Mouse (Mus musculus) hindbrain, embryonic 11.5 days (tissue): Measurements from ENCODE around the gene Slc23a2. TPM values are rescaled to one million over a fixed set of nuclear protein-coding genes. Genes with fewer than 3 reads are reported as not detected.

Source experiments
- ATAC-seq: fragments of 200-750 bp; cut with Nextera tagmentation; 2 replicates; pipeline ENCODE4 v1.8.0; 2017; ENCODE audit warnings: mild to moderate bottlenecking, moderate TSS enrichment, moderate library complexity; ENCODE audit not compliant: low FRiP score
- DNase-seq: peaks from one replicate; pipeline ENCODE4 v3.0.0-alpha.2; 2015; ENCODE audit warnings: low spot score
- H3K27ac ChIP-seq: fragments of 300-500 bp; sonication (generic); 2 replicates; pipeline ENCODE4 v1.5.1; 2014; ENCODE audit warnings: mild to moderate bottlenecking, low read depth, low read length
- H3K27me3 ChIP-seq: fragments of 300-500 bp; sonication (generic); 2 replicates; pipeline ENCODE4 v1.6.1; 2014; ENCODE audit warnings: mild to moderate bottlenecking, low read length, moderate library complexity, mixed read lengths; ENCODE audit not compliant: control insufficient read depth, insufficient read depth
- H3K36me3 ChIP-seq: fragments of 300-500 bp; sonication (generic); 2 replicates; pipeline ENCODE4 v1.6.1; 2014; ENCODE audit warnings: mild to moderate bottlenecking, low read length, moderate library complexity, mixed read lengths; ENCODE audit not compliant: control insufficient read depth, insufficient read depth
- H3K4me1 ChIP-seq: fragments of 300-500 bp; sonication (generic); replicated peaks from 2 replicates; pipeline ENCODE4 v1.6.1; 2014; ENCODE audit warnings: low read length, mixed read lengths; ENCODE audit not compliant: control insufficient read depth, insufficient read depth
- H3K4me2 ChIP-seq: fragments of 300-500 bp; sonication (generic); replicated peaks from 2 replicates; pipeline ENCODE4 v1.6.1; 2014; ENCODE audit warnings: mild to moderate bottlenecking, low read depth, low read length
- H3K4me3 ChIP-seq: fragments of 300-500 bp; sonication (generic); 2 replicates; pipeline ENCODE4 v1.5.1; 2014; ENCODE audit warnings: low read depth, low read length
- H3K9ac ChIP-seq: fragments of 300-500 bp; sonication (generic); 2 replicates; pipeline ENCODE4 v1.6.1; 2014; ENCODE audit warnings: low read depth, low read length
- H3K9me3 ChIP-seq: fragments of 300-500 bp; sonication (generic); 2 replicates; pipeline ENCODE4 v1.6.1; 2016; ENCODE audit warnings: low read length; ENCODE audit not compliant: control insufficient read depth
- WGBS: fragments of 180-500 bp; shearing (Covaris S2); extraction: QIAGEN DNeasy Blood & Tissue Kit; methylation state at CpG from one replicate; pipeline ENCODE4 v1.1.7; 2014; 5-methylcytosine and 5-hydroxymethylcytosine counted together
- polyA plus RNA-seq: library from polyadenylated mRNA; unstranded; fragments of >200 nt; fragmentation: Nextera tagmentation; extraction: Ambion mirVana; gene quantifications from 2 replicates; pipeline ENCODE4 v1.2.1, GENCODE M21; 2014

Gene Slc23a2
- polyA plus RNA-seq, 1 experiment from 2014 or later = 11.4 TPM

DNA sequence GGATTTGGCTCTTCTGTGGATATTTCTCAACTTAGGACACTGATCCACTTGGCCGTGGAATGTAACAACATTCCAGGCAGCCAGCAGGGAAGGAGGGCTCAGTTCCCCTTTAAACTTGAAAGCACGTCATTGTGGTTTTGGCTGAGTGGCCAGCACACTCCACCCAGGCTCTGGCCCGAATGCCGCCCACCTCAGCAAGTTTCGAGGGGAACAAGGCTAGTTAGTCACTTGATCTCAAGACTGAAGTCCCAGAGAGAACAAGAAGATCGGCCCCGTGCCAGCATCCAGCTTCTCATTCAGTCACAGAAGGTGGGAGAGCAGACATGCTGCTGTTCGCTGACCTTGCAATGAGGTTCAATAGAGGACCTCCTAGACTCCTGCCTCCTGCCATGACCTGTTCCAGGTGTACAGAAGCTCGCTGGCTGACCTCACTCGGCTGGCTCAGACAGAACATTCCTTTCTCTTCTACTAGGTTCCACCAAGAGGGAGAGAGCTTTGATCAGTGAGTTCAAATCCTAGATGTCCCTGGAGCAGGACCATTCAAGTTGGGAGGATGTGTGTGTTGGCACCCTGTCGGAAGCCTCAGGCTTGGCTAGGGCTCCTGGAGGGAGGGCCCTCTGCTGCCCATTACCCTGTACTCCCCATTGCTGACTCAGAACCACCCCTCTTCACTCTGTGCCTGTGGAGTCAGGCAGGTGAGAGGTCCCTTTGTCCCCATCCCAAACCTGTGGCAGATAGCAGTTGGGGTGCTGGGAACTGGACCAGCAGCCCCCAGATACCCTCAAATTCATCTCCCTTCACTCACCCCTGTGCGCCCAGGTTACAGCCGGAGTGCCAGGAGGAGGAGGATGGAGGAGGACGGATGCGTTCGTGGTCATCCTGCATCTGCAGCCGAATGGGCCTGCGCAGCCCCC is 138.1 kb downstream of the Slc23a2 start:
- Histone ChIP-seq H3K4me1 (no peaks in the 10 kb centered on the region), H3K4me2 (no peak overlapping the region), H3K36me3 (0 out of 2 replicates have a peak, but pooled peaks cover 2% of the 10 kb centered on the region), H3K9ac (no peak overlapping the region), H3K4me3 (no peak overlapping the region), H3K27me3 (no peaks in the 10 kb centered on the region), H3K27ac (no peak overlapping the region), H3K9me3 (no peaks in the 10 kb centered on the region)
- 82% methylated on average over 18 of the region's 18 CpGs for WGBS
- ATAC-seq = no peak
- DNase-seq = no peak

DNA sequence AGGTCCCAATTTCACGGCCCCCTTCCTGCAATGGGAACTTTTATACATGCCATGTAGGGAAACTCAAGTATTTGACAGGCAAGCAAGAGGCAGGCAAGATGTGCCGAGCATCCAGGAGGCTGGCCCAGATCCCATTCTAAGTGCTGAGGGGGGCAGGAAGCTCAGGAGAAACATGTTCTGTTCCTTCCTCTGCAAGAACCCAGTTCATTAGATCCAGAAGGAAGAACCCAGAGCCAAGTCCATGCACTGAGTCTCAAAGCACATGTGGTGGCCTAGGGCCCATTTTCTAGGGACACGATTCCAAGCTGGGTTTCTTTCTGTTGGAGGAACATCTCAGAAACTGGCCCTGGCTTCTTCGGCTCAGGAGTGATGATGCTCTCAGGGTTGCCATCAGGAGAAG is 139.5 kb downstream of the Slc23a2 start:
- 93% methylated on average over 4 of the region's 4 CpGs for WGBS
- ATAC-seq (no peak), DNase-seq (no peak)
- no peaks in the 10 kb centered on the region for H3K4me1 ChIP-seq
- H3K4me2 ChIP-seq = no peak overlapping the region
- no peak overlapping the region for H3K4me3 ChIP-seq
- no peaks in the 10 kb centered on the region for H3K9me3 ChIP-seq
- 0 out of 2 replicates have a peak, but pooled peaks cover 2% of the 10 kb centered on the region for H3K36me3 ChIP-seq
- H3K9ac ChIP-seq = no peak overlapping the region
- no peak overlapping the region for H3K27ac ChIP-seq
- H3K27me3 ChIP-seq = no peaks in the 10 kb centered on the region

DNA sequence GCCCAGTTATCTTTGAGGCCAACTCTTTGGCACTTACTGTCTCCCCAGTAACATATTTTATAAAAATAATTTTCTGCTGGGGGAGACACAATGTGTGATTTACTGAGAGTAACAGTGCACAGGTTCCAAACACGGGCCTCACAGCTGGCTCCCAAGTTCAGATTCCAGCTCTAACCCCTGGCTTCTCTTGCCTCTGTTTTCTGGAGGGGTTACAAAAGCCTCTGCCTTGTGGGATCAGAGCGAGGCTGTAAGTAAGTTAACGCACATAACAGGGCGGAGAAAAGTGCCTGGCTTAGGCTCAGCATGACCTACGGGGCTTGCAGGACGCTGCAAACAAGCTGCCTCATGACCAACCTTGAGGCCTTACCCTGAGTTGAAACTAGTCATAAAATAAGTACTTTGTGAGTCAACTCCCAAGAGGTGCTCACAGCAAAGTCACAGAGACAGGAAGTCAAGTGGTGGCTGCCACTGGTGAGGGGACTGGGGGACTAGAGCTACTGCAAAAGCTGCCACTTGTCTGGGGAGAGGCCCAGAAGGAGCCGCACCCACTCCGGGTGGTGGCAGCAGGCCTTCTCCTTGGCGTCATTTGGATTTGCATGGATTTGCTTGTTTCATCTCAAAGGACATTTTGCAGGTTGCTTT is 140.3 kb downstream of the Slc23a2 start:
- H3K27me3 ChIP-seq = no peaks in the 10 kb centered on the region
- H3K4me2 ChIP-seq = no peak overlapping the region
- no peaks in the 10 kb centered on the region for H3K4me1 ChIP-seq
- ATAC-seq (no peak), DNase-seq (no peak)
- no peaks in the 10 kb centered on the region for H3K9me3 ChIP-seq
- H3K4me3 ChIP-seq = no peak overlapping the region
- H3K27ac ChIP-seq = no peak overlapping the region
- no peak overlapping the region for H3K9ac ChIP-seq
- WGBS = 83% methylated on average over 9 of the region's 9 CpGs
- H3K36me3 ChIP-seq = no peaks in the 10 kb centered on the region

DNA sequence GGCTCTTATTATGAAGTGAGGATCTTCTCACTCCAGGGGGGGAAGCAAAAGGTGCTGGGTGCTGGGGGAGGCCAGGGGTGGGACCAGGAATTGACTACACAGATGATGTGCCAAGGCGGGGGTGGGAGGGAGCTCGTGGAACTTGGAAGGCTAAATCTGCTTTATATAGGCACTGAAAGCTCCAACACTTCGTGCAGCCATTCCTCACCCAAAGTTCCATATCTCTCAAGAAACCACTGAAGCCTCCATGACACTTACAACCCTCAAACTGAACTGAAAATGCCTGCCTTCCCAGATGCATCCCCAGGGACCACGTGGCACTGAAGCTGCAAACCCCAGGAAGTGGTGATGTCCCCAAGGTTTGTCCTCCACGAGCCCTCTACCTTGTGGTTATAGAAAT is 141.0 kb downstream of the Slc23a2 start:
- Histone ChIP-seq H3K4me3 (no peak overlapping the region), H3K27ac (no peak overlapping the region), H3K4me2 (no peak overlapping the region), H3K27me3 (no peaks in the 10 kb centered on the region), H3K36me3 (0 out of 2 replicates have a peak, but pooled peaks cover 2% of the 10 kb centered on the region), H3K9ac (no peak overlapping the region), H3K9me3 (no peaks in the 10 kb centered on the region), H3K4me1 (no peaks in the 10 kb centered on the region)
- ATAC-seq = no peak
- WGBS = 85% methylated on average over 5 of the region's 5 CpGs
- no peak for DNase-seq

Other genes starting within 250 kb of the Slc23a2 start
- gene Prnp, start 235.2 kb downstream of the Slc23a2 start, polyA plus RNA-seq = 34.4 and 35.1 TPM in 2 replicates
- gene Prn, start 235.2 kb downstream of the Slc23a2 start, polyA plus RNA-seq = not detected in 2 replicates
- gene Prnd, start 194.2 kb downstream of the Slc23a2 start, polyA plus RNA-seq = 6.2 and 8.2 TPM in 2 replicates
- gene Rassf2, start 114.8 kb downstream of the Slc23a2 start, polyA plus RNA-seq = 27.2 and 27.3 TPM in 2 replicates
- 58.1 and 66.1 TPM in 2 replicates for gene Tmem230, start 102.7 kb upstream of the Slc23a2 start, polyA plus RNA-seq
- gene Pcna, start 108.2 kb upstream of the Slc23a2 start, polyA plus RNA-seq = 314 and 333 TPM in 2 replicates
- 33.5 and 34.5 TPM in 2 replicates for gene Cds2, start 118.0 kb upstream of the Slc23a2 start, polyA plus RNA-seq
- 0.45 and 0.82 TPM in 2 replicates for gene Prokr2, start 240.3 kb upstream of the Slc23a2 start, polyA plus RNA-seq